Mouse (Mus musculus) right cerebral cortex, postnatal 10 days (tissue): ENCODE measurements around the gene Nfx1.

Experiments used
- DNase-seq, 2 experiments: peaks; one replicate each; pipeline ENCODE4 v3.0.0; 2021; ENCODE audit warnings: low spot score in 2 of 2

Nfx1 gene

GRCm38 (mm10) chr4:40975678-40976077 lies 5.0 kb downstream of the Nfx1 start:
- DNase-seq: no peak

- DNase-seq: no peak
Measured at GRCm38 (mm10) chr4:40976651-40977050, 5.9 kb downstream of the Nfx1 start.

- DNase-seq: no peak
Measured at GRCm38 (mm10) chr4:40979430-40979829, 8.7 kb downstream of the Nfx1 start.

- no peak for DNase-seq
Measured at GRCm38 (mm10) chr4:40982486-40982885, 11.8 kb downstream of the Nfx1 start.

- no peak for DNase-seq
Measured at GRCm38 (mm10) chr4:40983686-40984085, 13.0 kb downstream of the Nfx1 start.

GRCm38 (mm10) chr4:40989633-40990032 lies 18.9 kb downstream of the Nfx1 start:
- DNase-seq: no peak

GRCm38 (mm10) chr4:40996302-40996701 lies 25.6 kb downstream of the Nfx1 start:
- no peak for DNase-seq

- no peak for DNase-seq
Measured at GRCm38 (mm10) chr4:40997916-40998315, 27.2 kb downstream of the Nfx1 start.

- no peak for DNase-seq
Measured at GRCm38 (mm10) chr4:41000271-41000670, 29.6 kb downstream of the Nfx1 start.

GRCm38 (mm10) chr4:41000842-41001639 lies 30.3 kb downstream of the Nfx1 start:
- DNase-seq: no peak

GRCm38 (mm10) chr4:41013351-41013750 lies 42.6 kb downstream of the Nfx1 start:
- DNase-seq: no peak

- no peak for DNase-seq
Measured at GRCm38 (mm10) chr4:41015798-41016197, 45.1 kb downstream of the Nfx1 start.

GRCm38 (mm10) chr4:41021094-41021493 lies 50.4 kb downstream of the Nfx1 start:
- DNase-seq: no peak

GRCm38 (mm10) chr4:41026086-41026787 lies 55.5 kb downstream of the Nfx1 start:
- no peak for DNase-seq

- DNase-seq: no peak
Measured at GRCm38 (mm10) chr4:41027872-41028271, 57.2 kb downstream of the Nfx1 start.

GRCm38 (mm10) chr4:41028272-41028671 lies 57.6 kb downstream of the Nfx1 start:
- no peak for DNase-seq

- DNase-seq: peak; percentile 59 to 82
Measured at GRCm38 (mm10) chr4:41029372-41029771, 58.7 kb downstream of the Nfx1 start.

GRCm38 (mm10) chr4:41031242-41031641 lies 60.5 kb downstream of the Nfx1 start:
- DNase-seq: no peak

GRCm38 (mm10) chr4:41037942-41038341 lies 67.2 kb downstream of the Nfx1 start:
- DNase-seq: no peak

GRCm38 (mm10) chr4:41040983-41041382 lies 70.3 kb downstream of the Nfx1 start:
- no peak for DNase-seq

- no peak for DNase-seq
Measured at GRCm38 (mm10) chr4:41042880-41043279, 72.2 kb downstream of the Nfx1 start.

GRCm38 (mm10) chr4:41043961-41044360 lies 73.3 kb downstream of the Nfx1 start:
- DNase-seq: no peak

- no peak for DNase-seq
Measured at GRCm38 (mm10) chr4:41045288-41045687, 74.6 kb downstream of the Nfx1 start.
